Mouse (Mus musculus) gastrocnemius, postnatal 4 days (tissue): ENCODE measurements around the gene Gm6096. TPM values are rescaled to one million over a fixed set of nuclear protein-coding genes. Genes with fewer than 3 reads are reported as not detected.
"Not testable (repeated sequence)": the region's sequence is repeated elsewhere in the genome, so short reads cannot be mapped to it uniquely, and the experiment has no call there.

Source experiments
- DNase-seq, 2 experiments: peaks; one replicate each; pipeline ENCODE4 v3.0.0; 2021 to 2022; ENCODE audit warnings: low spot score in 2 of 2, mixed read lengths in 2 of 2
- long read RNA-seq, 2 experiments: library from polyadenylated mRNA; stranded (forward); transcript quantifications; one replicate each; pipeline ENCODE4 v2.0.0; 2021
- total RNA-seq, 2 experiments: library from RNA; stranded (reverse); gene quantifications; 2 replicates each; pipeline ENCODE4 v1.2.3; 2021

Gene Gm6096
- total RNA-seq, result not detected
- long read RNA-seq, experiment 1, result 0 reads
- long read RNA-seq, experiment 2, result 0 reads

GRCm38 (mm10) chr7:34250738-34251137 lies at the start of gene Gm6096:
TSS of gene Gm6096 (plus strand) at chr7:34251038.
- DNase-seq, result no peak

DNA sequence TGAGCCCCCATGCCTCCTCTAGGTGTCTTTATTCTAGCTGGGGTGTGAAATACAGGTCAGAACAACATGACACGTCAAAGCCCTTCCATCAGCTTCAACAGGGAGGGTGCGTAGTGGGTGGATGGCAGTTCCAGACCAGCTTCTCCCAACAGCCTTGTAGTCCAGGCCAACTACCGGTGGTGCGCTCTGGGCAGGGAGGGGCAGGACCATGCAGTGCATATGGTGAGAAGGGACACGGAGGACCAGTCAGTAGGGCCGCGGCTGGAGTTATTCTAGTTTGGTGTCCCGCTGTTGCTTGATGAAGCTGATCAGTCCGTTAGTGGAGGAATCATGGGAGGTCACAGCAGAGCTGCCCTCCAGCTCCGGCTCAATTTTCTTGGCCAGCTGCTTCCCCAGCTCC lies 48.7 kb upstream of the Gm6096 start:
- DNase-seq, result not testable (repeated sequence)

DNA sequence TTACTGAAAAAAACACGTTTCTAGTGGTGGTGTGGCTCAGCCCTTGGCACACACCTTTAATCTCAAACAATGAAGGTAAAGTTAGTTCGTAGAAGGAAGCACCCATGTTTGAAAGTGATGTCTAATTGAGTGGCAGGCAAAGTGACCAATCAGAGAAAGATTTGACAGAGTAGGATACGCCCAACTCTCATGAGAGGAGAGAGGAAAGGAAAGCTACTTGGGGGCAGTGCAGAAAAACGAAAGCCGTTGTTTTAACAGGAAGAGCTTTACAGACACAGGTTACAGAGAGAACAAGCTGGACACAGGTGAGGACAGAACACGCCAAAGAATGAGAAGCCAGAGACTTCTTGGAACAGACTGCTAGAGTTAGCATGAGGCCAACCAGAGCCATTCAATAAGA lies 44.5 kb upstream of the Gm6096 start:
- no peak for DNase-seq

DNA sequence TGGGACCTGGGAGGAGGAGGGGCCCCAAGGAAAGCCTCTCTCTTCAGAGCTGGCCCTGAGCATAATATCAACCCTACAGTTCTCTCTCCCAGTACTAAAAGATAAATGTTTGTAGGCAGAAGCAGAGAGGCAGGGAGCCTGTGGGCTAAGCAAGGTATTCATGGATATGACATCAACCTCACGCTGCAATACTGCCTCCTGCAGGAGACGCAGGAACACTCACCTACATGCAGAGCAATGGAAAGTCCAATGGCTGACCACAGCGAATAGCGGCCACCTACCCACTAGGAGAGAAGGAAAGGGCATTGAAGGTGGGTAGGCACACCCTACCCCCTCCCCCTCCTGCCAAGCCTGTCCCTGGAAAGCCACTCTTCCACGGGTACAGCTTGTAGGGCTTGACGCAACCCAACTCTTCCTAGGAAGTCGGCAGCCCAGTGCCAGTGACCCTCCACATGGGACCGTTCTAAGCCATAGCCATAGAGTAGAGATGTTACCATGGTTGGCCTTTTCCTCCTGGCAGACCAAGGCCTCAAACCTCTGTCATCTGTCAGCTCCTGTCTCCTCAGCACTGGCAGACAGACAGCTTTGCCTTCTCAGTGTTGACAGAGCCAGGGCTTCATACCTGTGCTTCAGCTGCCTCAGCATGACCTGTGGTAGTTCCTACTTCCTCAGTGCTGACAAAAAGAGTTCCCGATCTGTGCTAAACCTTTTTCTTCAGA lies 42.7 kb upstream of the Gm6096 start:
- DNase-seq, result no peak

DNA sequence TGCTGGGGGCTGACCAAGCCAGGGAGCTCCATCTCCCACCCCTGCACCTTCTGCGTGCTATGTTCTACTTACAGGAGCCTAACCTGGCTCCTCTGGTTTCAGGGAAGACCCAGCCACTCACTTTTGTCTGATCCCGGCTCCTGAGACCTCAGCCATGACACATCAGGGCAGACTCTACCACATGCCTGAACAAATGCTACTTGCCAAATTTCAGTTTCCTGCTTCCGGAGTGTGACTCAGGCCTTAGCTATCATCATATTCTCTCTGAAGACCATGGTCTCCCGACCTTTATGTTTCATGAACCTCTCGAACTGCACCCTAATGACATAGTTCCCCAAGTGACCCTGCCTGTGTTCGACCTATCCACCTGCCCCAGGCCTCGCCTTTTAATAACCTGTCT lies 37.6 kb upstream of the Gm6096 start:
- DNase-seq, result no peak

GRCm38 (mm10) chr7:34214644-34215043 lies 36.2 kb upstream of the Gm6096 start:
- DNase-seq, result no peak

DNA sequence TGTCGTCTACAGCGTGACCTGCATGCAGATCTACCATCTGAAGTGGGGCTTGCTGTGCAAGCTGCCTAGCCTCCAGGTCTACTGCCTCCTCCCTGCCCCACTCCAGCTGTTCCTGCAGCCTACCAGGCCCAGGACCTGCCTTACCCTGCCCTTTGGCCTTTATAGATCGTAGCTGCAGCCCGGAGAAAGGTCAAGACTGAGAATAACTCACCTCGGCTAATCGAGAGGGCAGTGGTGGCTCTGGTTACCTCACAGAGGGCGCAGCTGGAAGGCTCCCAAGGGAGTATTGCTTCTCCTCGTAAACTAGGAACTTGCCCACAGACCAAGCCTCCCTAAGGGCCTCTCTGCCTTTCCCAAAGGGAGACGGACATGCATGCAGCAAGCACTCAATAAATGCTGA lies 35.4 kb upstream of the Gm6096 start:
- DNase-seq, result no peak

DNA sequence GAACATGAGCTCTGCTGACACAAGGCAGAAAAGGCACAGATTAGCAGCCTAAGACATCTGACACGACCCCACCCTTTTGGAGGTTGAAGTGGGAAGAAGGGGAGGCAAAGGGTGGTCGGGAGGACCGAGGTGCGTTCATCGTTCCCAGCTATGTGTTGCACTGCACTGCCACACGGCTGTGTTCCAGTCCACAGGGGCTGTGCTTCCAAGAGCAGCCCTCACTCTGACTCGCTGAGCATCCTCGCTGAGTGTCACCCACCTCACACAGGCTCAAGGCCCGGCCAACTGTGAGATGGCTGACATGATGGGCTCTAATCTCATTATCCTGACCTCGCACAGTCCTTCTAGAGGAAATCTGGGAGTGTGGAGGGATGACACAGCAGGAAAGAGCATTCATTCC lies 34.4 kb upstream of the Gm6096 start:
- DNase-seq, result no peak

- no peak for DNase-seq
Measured at GRCm38 (mm10) chr7:34218496-34218895, 32.3 kb upstream of the Gm6096 start.

- DNase-seq, result no peak
Measured at GRCm38 (mm10) chr7:34221594-34222250, 29.1 kb upstream of the Gm6096 start.

GRCm38 (mm10) chr7:34222340-34222739 lies 28.5 kb upstream of the Gm6096 start:
- DNase-seq, result no peak

DNA sequence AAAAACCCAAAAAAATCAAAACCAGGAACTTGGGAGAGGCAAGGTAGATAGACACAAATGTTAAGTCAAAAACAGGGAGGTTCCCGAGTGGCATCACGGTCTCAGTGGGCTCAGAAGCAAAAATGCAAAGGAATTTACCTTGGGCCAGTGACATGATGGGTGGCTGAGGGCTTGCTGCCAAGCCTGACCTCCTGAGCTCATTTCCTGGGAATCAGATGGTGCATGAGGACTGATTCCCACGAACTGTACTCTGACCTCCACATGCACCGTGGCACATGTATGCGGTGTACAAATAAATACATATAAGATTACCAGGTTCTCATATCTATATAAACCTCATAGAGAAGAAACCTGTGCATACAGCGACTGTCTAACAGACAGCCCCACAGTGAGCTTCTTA lies 26.5 kb upstream of the Gm6096 start:
- DNase-seq, result no peak

DNA sequence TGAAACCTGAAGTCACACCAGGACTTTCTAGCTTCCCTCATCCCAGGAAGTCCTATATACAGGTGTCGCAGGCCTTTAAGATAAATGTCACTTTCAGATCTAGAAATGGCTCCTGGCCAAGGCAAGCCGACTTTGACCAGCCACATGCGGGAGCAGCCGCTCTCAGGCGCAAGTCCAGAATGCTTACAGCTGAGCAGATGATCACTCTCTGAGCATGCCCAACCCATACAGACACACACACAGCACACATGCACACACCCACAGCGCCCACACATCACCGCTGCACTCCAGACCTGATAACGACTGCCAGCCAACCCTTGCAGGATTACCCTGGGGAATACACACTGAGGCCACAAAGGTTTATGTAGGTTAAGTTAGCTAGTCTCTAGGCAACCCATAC lies 24.8 kb upstream of the Gm6096 start:
- DNase-seq, result no peak

DNA sequence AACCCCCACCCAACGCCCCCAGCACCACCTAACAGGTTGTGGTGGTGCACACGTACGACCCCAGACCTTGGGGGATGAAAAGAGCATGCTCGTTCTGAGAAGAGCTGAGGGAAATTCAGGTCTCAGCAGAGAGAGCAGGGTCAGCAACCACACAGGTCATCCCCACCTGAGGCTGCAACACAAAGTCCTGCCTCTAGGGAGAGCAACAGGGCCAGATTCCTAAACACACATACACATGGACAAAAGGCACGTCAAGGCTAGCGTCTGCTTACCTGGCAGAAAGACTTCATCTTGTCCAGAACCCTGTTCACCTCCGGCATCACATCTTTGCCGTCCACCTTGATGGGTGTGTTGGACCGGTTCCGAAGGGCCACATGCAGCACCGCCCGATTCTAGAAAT lies 24.0 kb upstream of the Gm6096 start:
- DNase-seq, result no peak

DNA sequence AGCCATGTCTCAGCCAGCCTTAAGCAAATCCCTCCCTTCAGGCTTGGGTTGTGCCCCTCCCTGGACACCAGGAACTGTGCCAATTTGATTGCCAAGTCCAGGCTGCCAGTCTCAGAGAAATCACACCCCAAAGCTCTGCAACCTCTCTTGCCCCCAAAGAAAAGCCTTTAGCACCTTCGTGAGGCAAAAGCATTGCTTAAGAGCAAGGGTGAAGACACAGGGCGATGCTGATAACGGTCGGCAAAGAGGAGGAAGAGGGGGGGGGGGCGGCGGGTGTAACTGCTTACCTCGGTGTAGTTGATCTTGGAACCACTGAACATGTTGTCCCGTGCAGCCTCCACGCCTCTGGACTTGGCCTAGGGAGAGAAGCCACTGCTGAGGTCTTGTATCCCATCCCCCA lies 22.2 kb upstream of the Gm6096 start:
- no peak for DNase-seq

GRCm38 (mm10) chr7:34229153-34229552 lies 21.7 kb upstream of the Gm6096 start:
- no peak for DNase-seq

GRCm38 (mm10) chr7:34229691-34230111 lies 21.1 kb upstream of the Gm6096 start:
- peak; percentile 29 to 59 for DNase-seq

- DNase-seq, result peak; percentile 79 to 83
Measured at GRCm38 (mm10) chr7:34230116-34230515, 20.7 kb upstream of the Gm6096 start, which contains the start of gene Gpi1. TSS of gene Gpi1 (minus strand) at chr7:34230336.

DNA sequence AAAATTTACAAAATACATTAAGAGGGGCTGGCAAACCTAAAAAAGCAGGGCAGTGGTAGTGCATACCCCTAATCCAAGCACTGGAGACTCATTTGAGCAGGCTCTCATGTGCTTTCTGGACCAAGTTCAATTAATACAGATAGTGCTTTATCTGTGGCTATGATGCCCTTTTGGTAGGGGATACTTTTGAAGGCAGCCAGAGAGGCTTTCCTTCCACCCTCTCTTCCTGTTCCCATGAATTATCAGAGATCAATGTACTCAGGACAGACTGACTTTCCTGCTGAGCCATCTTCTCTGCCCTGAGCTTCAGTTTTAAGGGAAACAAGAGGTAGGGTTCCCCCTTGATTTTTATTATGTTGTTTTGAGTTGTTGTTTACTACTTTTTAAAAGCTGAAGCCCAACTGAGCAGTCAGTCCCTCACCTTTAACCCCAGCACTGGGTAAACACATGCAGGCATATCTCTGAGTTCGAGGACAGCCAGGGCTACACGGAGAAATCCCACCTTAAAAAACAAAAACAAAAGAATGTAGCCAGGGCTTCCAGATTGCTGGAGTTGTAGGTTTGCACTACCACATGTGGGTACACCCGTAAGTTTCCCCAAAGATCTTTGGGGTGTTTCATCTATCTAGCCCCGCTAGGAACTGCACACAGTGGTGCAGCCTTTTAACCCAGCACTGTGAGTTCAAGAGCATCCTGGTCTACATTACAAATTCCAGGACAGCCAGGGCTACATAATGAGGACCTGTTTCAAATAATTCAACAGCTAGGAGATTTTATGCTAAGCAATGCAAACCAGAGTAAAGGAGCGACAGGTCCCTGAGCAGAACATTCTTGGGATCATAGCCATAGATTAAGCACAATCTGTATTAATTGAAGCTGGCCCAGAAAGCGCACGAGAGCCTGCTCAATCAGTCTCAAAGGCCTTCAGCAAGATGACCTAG lies 17.8 kb upstream of the Gm6096 start:
- DNase-seq, result no peak

- peak; percentile 96 to 97 for DNase-seq
Measured at GRCm38 (mm10) chr7:34233909-34234609, 16.8 kb upstream of the Gm6096 start.
